Mouse (Mus musculus): ENCODE measurements around the gene Csrnp2. TPM values are rescaled to one million over a fixed set of nuclear protein-coding genes. Genes with fewer than 3 reads are reported as not detected.

Csrnp2 gene
- total RNA-seq, 2 experiments from 2014 or later: 41.7 to 43.7 TPM

GRCm38 (mm10) chr15:100486450-100486849 is 8.8 kb downstream of the Csrnp2 start:
- intact Hi-C loops (cut with DNase I): no loop called here
- no peak for DNase-seq (ENCODE audit: extremely low spot score in 1 of 2, low spot score in 2 of 2)

GRCm38 (mm10) chr15:100485576-100485975 is 9.7 kb downstream of the Csrnp2 start:
- DNase-seq (ENCODE audit: extremely low spot score in 1 of 2, low spot score in 2 of 2): no peak
- intact Hi-C loops (cut with DNase I): no loop called here

GRCm38 (mm10) chr15:100478925-100479324 is 16.4 kb downstream of the Csrnp2 start:
- intact Hi-C loops (cut with DNase I): no loop called here
- DNase-seq (ENCODE audit: extremely low spot score in 1 of 2, low spot score in 2 of 2): no peak

GRCm38 (mm10) chr15:100478351-100478750 is 16.9 kb downstream of the Csrnp2 start:
- intact Hi-C loops (cut with DNase I): no loop called here
- no peak for DNase-seq (ENCODE audit: extremely low spot score in 1 of 2, low spot score in 2 of 2)

- DNase-seq (ENCODE audit: extremely low spot score in 1 of 2, low spot score in 2 of 2): no peak
- intact Hi-C loops (cut with DNase I): no loop called here
These were observed 21.3 kb downstream of the Csrnp2 start for GRCm38 (mm10) chr15:100473926-100474503.

GRCm38 (mm10) chr15:100470037-100470436 is 25.3 kb downstream of the Csrnp2 start:
- intact Hi-C loops (cut with DNase I): no loop called here
- no peak for DNase-seq (ENCODE audit: extremely low spot score in 1 of 2, low spot score in 2 of 2)

- intact Hi-C loops (cut with DNase I): loop anchor here (5.0 to 10.0 kb wide), 2 partner anchors 204 to 213 kb away; no protein-coding TSS in a partner anchor
- DNase-seq (ENCODE audit: extremely low spot score in 1 of 2, low spot score in 2 of 2): no peak
These were observed 26.1 kb downstream of the Csrnp2 start for GRCm38 (mm10) chr15:100469189-100469545.

GRCm38 (mm10) chr15:100468295-100469188 is 26.7 kb downstream of the Csrnp2 start, which contains the start of gene Letmd1:
Gene Letmd1 (plus strand): TSS chr15:100469023.
- intact Hi-C loops (cut with DNase I): loop anchor here (5.0 to 10.0 kb wide), 2 partner anchors 204 to 214 kb away; no protein-coding TSS in a partner anchor
- DNase-seq (ENCODE audit: extremely low spot score in 1 of 2, low spot score in 2 of 2): peak; percentile 85 to 95

GRCm38 (mm10) chr15:100467738-100468137 is 27.6 kb downstream of the Csrnp2 start:
- intact Hi-C loops (cut with DNase I): loop anchor here (5.0 to 10.0 kb wide), 2 partner anchors 203 to 215 kb away; no protein-coding TSS in a partner anchor
- DNase-seq (ENCODE audit: extremely low spot score in 1 of 2, low spot score in 2 of 2): no peak

GRCm38 (mm10) chr15:100465432-100465831 is 29.9 kb downstream of the Csrnp2 start:
- intact Hi-C loops (cut with DNase I): loop anchor here (5.0 to 10.0 kb wide), 2 partner anchors 201 to 217 kb away; no protein-coding TSS in a partner anchor
- no peak for DNase-seq (ENCODE audit: extremely low spot score in 1 of 2, low spot score in 2 of 2)

GRCm38 (mm10) chr15:100463712-100464111 is 31.6 kb downstream of the Csrnp2 start:
- intact Hi-C loops (cut with DNase I): loop anchor here (10.0 kb wide), 1 partner anchor 199 kb away; no protein-coding TSS in a partner anchor
- DNase-seq (ENCODE audit: extremely low spot score in 1 of 2, low spot score in 2 of 2): peak; percentile 58 to 69

GRCm38 (mm10) chr15:100462086-100462485 is 33.2 kb downstream of the Csrnp2 start:
- intact Hi-C loops (cut with DNase I): loop anchor here (10.0 kb wide), 1 partner anchor 197 kb away; no protein-coding TSS in a partner anchor
- no peak for DNase-seq (ENCODE audit: extremely low spot score in 1 of 2, low spot score in 2 of 2)

GRCm38 (mm10) chr15:100461646-100462045 is 33.6 kb downstream of the Csrnp2 start:
- intact Hi-C loops (cut with DNase I): loop anchor here (10.0 kb wide), 1 partner anchor 197 kb away; no protein-coding TSS in a partner anchor
- DNase-seq (ENCODE audit: extremely low spot score in 1 of 2, low spot score in 2 of 2): no peak

- intact Hi-C loops (cut with DNase I): loop anchor here (10.0 kb wide), 1 partner anchor 196 kb away; no protein-coding TSS in a partner anchor
- DNase-seq (ENCODE audit: extremely low spot score in 1 of 2, low spot score in 2 of 2): no peak
These were observed 34.3 kb downstream of the Csrnp2 start for GRCm38 (mm10) chr15:100460942-100461341.

GRCm38 (mm10) chr15:100458055-100458454 is 37.2 kb downstream of the Csrnp2 start:
- DNase-seq (ENCODE audit: extremely low spot score in 1 of 2, low spot score in 2 of 2): peak in 1 of 2 experiments; percentile 74
- intact Hi-C loops (cut with DNase I): loop anchor here (5.0 kb wide), 1 partner anchor 436 kb away; no protein-coding TSS in a partner anchor

GRCm38 (mm10) chr15:100457340-100457739 is 37.9 kb downstream of the Csrnp2 start:
- peak; percentile 49 to 77 for DNase-seq (ENCODE audit: extremely low spot score in 1 of 2, low spot score in 2 of 2)
- intact Hi-C loops (cut with DNase I): loop anchor here (5.0 kb wide), 1 partner anchor 435 kb away; no protein-coding TSS in a partner anchor

- intact Hi-C loops (cut with DNase I): loop anchor here (5.0 kb wide), 1 partner anchor 434 kb away; no protein-coding TSS in a partner anchor
- DNase-seq (ENCODE audit: extremely low spot score in 1 of 2, low spot score in 2 of 2): no peak
These were observed 38.8 kb downstream of the Csrnp2 start for GRCm38 (mm10) chr15:100456356-100456991.

- no peak for DNase-seq (ENCODE audit: extremely low spot score in 1 of 2, low spot score in 2 of 2)
- intact Hi-C loops (cut with DNase I): no loop called here
These were observed 42.8 kb downstream of the Csrnp2 start for GRCm38 (mm10) chr15:100452486-100452885.

- peak; percentile 40 to 70 for DNase-seq (ENCODE audit: extremely low spot score in 1 of 2, low spot score in 2 of 2)
- intact Hi-C loops (cut with DNase I): no loop called here
These were observed 44.0 kb downstream of the Csrnp2 start for GRCm38 (mm10) chr15:100451245-100451644.
